Mouse (Mus musculus): Measurements from ENCODE around the gene Rdh1. TPM values are rescaled to one million over a fixed set of nuclear protein-coding genes. Genes with fewer than 3 reads are reported as not detected.

Gene Rdh1
- polyA plus RNA-seq (2014; fragmentation: Nextera tagmentation; extraction: Ambion mirVana) = 0.07 TPM in 1 of 2 replicates, not detected in the other

GRCm38 (mm10) chr10:127759181-127760110 is at the start of gene Rdh1, which contains the start of gene Rdh16f1:
Gene Rdh1, plus strand, starts transcription at chr10:127759721.
Gene Rdh16f1, plus strand, starts transcription at chr10:127759787.
- Histone ChIP-seq H3K27ac (replicated peaks; ENCODE audit: low read depth, low read length) (no peak within 1 kb of the TSS), H3K27me3 (ENCODE audit: control insufficient read depth, insufficient read depth, low read length) (no peaks in the 10 kb centered on the region), H3K9ac (replicated peaks; ENCODE audit: low read length) (no peak within 1 kb of the TSS), H3K9me3 (ENCODE audit: control insufficient read depth, low read length) (no peaks in the 10 kb centered on the region), H3K4me1 (ENCODE audit: control insufficient read depth, insufficient read depth, low read length) (no peaks in the 10 kb centered on the region), H3K36me3 (ENCODE audit: control insufficient read depth, insufficient read depth, low read length) (no peaks in the 10 kb centered on the region), H3K4me3 (replicated peaks; ENCODE audit: low read depth, low read length) (no peak within 1 kb of the TSS), H3K4me2 (ENCODE audit: low read length) (no peak within 1 kb of the TSS)
- DNase-seq (no peak), ATAC-seq (ENCODE audit: low FRiP score, low TSS enrichment) (no peak)
- WGBS = 81% methylated on average over 9 of the region's 9 CpGs

DNA sequence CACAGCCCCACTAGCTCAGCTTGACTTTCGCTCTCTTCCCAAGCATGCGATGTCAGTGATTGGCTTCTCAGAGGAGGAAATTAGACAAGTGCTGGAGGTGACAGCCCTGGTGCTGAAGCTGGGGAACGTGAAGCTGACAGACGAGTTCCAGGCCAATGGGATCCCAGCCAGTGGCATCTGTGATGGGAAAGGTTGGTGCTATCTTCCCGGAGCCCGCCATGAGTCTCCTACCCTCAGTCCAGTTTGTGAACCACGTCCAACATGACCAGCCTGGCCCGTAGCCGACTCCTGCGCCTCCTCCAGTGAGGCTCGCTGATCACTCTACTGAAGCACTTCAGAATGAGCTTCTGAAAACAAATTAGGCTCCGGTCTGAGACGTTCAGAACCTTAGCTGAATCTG is 49.2 kb upstream of the Rdh1 start:
- Histone ChIP-seq H3K4me1 (ENCODE audit: control insufficient read depth, insufficient read depth, low read length) (no peaks in the 10 kb centered on the region), H3K4me2 (ENCODE audit: low read length) (no peak overlapping the region), H3K36me3 (ENCODE audit: control insufficient read depth, insufficient read depth, low read length) (no peaks in the 10 kb centered on the region), H3K27ac (replicated peaks; ENCODE audit: low read depth, low read length) (no peak overlapping the region), H3K9me3 (ENCODE audit: control insufficient read depth, low read length) (no peaks in the 10 kb centered on the region), H3K9ac (replicated peaks; ENCODE audit: low read length) (no peak overlapping the region), H3K4me3 (replicated peaks; ENCODE audit: low read depth, low read length) (no peak overlapping the region), H3K27me3 (ENCODE audit: control insufficient read depth, insufficient read depth, low read length) (no peaks in the 10 kb centered on the region)
- ATAC-seq (ENCODE audit: low FRiP score, low TSS enrichment) (no peak), DNase-seq (no peak)
- 89% methylated on average over 13 of the region's 13 CpGs for WGBS

DNA sequence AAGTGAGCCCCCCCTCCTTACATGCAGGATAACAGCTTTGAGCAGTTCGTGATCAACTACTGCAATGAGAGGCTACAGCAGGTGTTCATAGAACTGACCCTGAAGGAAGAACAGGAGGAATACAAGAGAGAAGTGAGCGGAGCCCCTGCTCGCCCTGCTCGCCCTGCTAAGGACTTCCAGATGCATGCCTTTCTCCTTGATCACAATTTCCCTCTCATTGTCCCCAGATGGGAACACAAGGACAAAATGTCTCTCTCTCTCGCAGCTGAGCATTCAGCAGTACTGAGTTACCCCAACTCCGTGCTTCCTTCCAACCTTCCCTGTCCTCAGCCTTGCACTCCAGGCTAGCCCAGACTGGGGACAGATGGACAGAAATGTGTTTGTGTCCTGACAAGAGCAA is 46.8 kb upstream of the Rdh1 start:
- no peaks in the 10 kb centered on the region for H3K9me3 ChIP-seq (ENCODE audit: control insufficient read depth, low read length)
- ATAC-seq (ENCODE audit: low FRiP score, low TSS enrichment) (no peak), DNase-seq (no peak)
- H3K9ac ChIP-seq (replicated peaks; ENCODE audit: low read length) = no peak overlapping the region
- H3K4me3 ChIP-seq (replicated peaks; ENCODE audit: low read depth, low read length) = no peak overlapping the region
- H3K36me3 ChIP-seq (ENCODE audit: control insufficient read depth, insufficient read depth, low read length) = no peaks in the 10 kb centered on the region
- no peaks in the 10 kb centered on the region for H3K4me1 ChIP-seq (ENCODE audit: control insufficient read depth, insufficient read depth, low read length)
- no peak overlapping the region for H3K27ac ChIP-seq (replicated peaks; ENCODE audit: low read depth, low read length)
- no peak overlapping the region for H3K4me2 ChIP-seq (ENCODE audit: low read length)
- H3K27me3 ChIP-seq (ENCODE audit: control insufficient read depth, insufficient read depth, low read length) = no peaks in the 10 kb centered on the region
- WGBS = 86% methylated on average over 6 of the region's 6 CpGs

- H3K4me2 ChIP-seq (ENCODE audit: low read length) = peak overlapping the region; percentile 42
- ATAC-seq (ENCODE audit: low FRiP score, low TSS enrichment) (peak; percentile 59; the same call in 1 of the 2 replicates), DNase-seq (peak; percentile 72)
- H3K4me3 ChIP-seq (replicated peaks; ENCODE audit: low read depth, low read length) = no peak overlapping the region
- peak overlapping the region; percentile 7; the same call in 1 of the 2 replicates for H3K9ac ChIP-seq (replicated peaks; ENCODE audit: low read length)
- no peaks in the 10 kb centered on the region for H3K9me3 ChIP-seq (ENCODE audit: control insufficient read depth, low read length)
- WGBS = 10% methylated on average over 20 of the region's 20 CpGs
- H3K27me3 ChIP-seq (ENCODE audit: control insufficient read depth, insufficient read depth, low read length) = no peaks in the 10 kb centered on the region
- no peaks in the 10 kb centered on the region for H3K36me3 ChIP-seq (ENCODE audit: control insufficient read depth, insufficient read depth, low read length)
- peak overlapping the region; percentile 47 for H3K27ac ChIP-seq (replicated peaks; ENCODE audit: low read depth, low read length)
- peaks cover 22% of the 10 kb centered on the region for H3K4me1 ChIP-seq (ENCODE audit: control insufficient read depth, insufficient read depth, low read length)
Measured at GRCm38 (mm10) chr10:127721671-127722418, 37.7 kb upstream of the Rdh1 start.

GRCm38 (mm10) chr10:127724178-127724577 is 35.3 kb upstream of the Rdh1 start, which contains the start of gene Tac2:
Gene Tac2, plus strand, starts transcription at chr10:127724478.
- DNase-seq (no peak), ATAC-seq (ENCODE audit: low FRiP score, low TSS enrichment) (no peak)
- WGBS = 82% methylated on average over 3 of the region's 3 CpGs
- H3K36me3 ChIP-seq (ENCODE audit: control insufficient read depth, insufficient read depth, low read length) = no peaks in the 10 kb centered on the region
- H3K27me3 ChIP-seq (ENCODE audit: control insufficient read depth, insufficient read depth, low read length) = no peaks in the 10 kb centered on the region
- H3K27ac ChIP-seq (replicated peaks; ENCODE audit: low read depth, low read length) = no peak within 1 kb of the TSS
- no peak within 1 kb of the TSS for H3K4me2 ChIP-seq (ENCODE audit: low read length)
- H3K9ac ChIP-seq (replicated peaks; ENCODE audit: low read length) = no peak within 1 kb of the TSS
- H3K9me3 ChIP-seq (ENCODE audit: control insufficient read depth, low read length) = no peaks in the 10 kb centered on the region
- H3K4me1 ChIP-seq (ENCODE audit: control insufficient read depth, insufficient read depth, low read length) = peaks cover 22% of the 10 kb centered on the region
- H3K4me3 ChIP-seq (replicated peaks; ENCODE audit: low read depth, low read length) = no peak within 1 kb of the TSS

DNA sequence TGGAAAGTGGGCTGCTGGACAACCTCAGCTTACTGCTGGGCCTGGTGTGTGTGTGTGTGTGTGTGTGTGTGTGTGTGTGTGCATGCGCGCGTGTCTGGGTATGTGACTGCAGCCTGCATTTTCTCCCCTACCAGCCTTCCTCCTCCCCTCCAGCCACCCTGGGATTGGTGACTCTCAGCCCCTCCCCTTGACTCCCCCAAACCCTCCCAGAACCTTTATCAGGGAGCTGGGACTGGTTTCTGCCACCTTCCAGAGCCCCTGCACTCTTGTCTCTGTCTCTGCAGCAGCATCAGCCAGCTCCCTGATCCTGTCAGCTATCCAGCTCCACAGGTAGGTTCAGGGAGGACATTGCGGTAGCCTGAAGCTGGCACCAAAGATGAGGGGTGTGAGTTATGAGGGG is 34.4 kb upstream of the Rdh1 start:
- no peak overlapping the region for H3K4me2 ChIP-seq (ENCODE audit: low read length)
- H3K36me3 ChIP-seq (ENCODE audit: control insufficient read depth, insufficient read depth, low read length) = no peaks in the 10 kb centered on the region
- no peak overlapping the region for H3K9ac ChIP-seq (replicated peaks; ENCODE audit: low read length)
- no peak overlapping the region for H3K27ac ChIP-seq (replicated peaks; ENCODE audit: low read depth, low read length)
- no peaks in the 10 kb centered on the region for H3K9me3 ChIP-seq (ENCODE audit: control insufficient read depth, low read length)
- WGBS = 76% methylated on average over 4 of the region's 4 CpGs
- no peaks in the 10 kb centered on the region for H3K27me3 ChIP-seq (ENCODE audit: control insufficient read depth, insufficient read depth, low read length)
- no peak overlapping the region for H3K4me3 ChIP-seq (replicated peaks; ENCODE audit: low read depth, low read length)
- DNase-seq = no peak
- no peak for ATAC-seq (ENCODE audit: low FRiP score, low TSS enrichment)
- peaks cover 22% of the 10 kb centered on the region for H3K4me1 ChIP-seq (ENCODE audit: control insufficient read depth, insufficient read depth, low read length)

GRCm38 (mm10) chr10:127728437-127728836 is 31.1 kb upstream of the Rdh1 start:
- Histone ChIP-seq H3K9ac (replicated peaks; ENCODE audit: low read length) (no peak overlapping the region), H3K4me2 (ENCODE audit: low read length) (no peak overlapping the region), H3K9me3 (ENCODE audit: control insufficient read depth, low read length) (no peaks in the 10 kb centered on the region), H3K27me3 (ENCODE audit: control insufficient read depth, insufficient read depth, low read length) (no peaks in the 10 kb centered on the region), H3K4me1 (ENCODE audit: control insufficient read depth, insufficient read depth, low read length) (peaks cover 7% of the 10 kb centered on the region; the same call in 1 of the 2 replicates), H3K4me3 (replicated peaks; ENCODE audit: low read depth, low read length) (no peak overlapping the region), H3K27ac (replicated peaks; ENCODE audit: low read depth, low read length) (no peak overlapping the region), H3K36me3 (ENCODE audit: control insufficient read depth, insufficient read depth, low read length) (no peaks in the 10 kb centered on the region)
- 75% methylated on average over 8 of the region's 8 CpGs for WGBS
- DNase-seq (no peak), ATAC-seq (ENCODE audit: low FRiP score, low TSS enrichment) (no peak)

DNA sequence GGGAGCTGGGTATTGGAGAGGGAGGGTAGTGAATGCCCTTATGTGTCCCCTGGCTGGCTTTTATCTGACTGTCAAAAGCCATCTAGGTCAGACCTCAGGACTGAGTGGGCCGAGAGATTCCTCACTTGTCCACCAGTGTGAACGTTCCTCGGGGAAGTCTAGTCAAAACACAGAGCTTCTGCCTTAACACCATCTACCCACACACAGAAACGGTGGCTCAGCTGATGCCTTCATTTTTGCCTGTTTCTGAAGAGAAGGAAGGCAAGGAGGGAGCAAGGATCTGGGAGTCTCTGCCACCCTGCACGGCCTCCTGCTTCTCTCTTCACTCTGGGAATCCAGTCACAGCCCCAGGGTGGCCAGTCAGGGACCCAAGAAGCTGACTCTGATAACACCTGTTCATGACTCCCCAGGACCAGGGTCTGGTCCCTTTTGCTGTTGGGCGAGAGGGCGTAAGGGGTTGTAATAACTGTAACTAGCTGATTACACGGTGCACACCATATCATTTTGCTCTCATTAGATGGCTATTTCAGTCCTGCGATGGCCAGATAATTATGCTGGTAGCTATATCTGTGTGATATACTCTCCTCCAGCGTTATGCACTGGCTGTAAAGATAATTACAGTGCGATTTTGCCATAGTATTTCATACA is 29.1 kb upstream of the Rdh1 start:
- no peak overlapping the region for H3K27ac ChIP-seq (replicated peaks; ENCODE audit: low read depth, low read length)
- ATAC-seq (ENCODE audit: low FRiP score, low TSS enrichment) = no peak

More for the DNA sequence above, 29.1 kb upstream of the Rdh1 start:
- Histone ChIP-seq H3K9ac (replicated peaks; ENCODE audit: low read length) (0 out of 2 replicates have a peak overlapping the region, but pooled peaks have one; percentile 12), H3K4me1 (ENCODE audit: control insufficient read depth, insufficient read depth, low read length) (peaks cover 7% of the 10 kb centered on the region; the same call in 1 of the 2 replicates), H3K36me3 (ENCODE audit: control insufficient read depth, insufficient read depth, low read length) (no peaks in the 10 kb centered on the region), H3K4me2 (ENCODE audit: low read length) (no peak overlapping the region), H3K27me3 (ENCODE audit: control insufficient read depth, insufficient read depth, low read length) (no peaks in the 10 kb centered on the region), H3K9me3 (ENCODE audit: control insufficient read depth, low read length) (no peaks in the 10 kb centered on the region), H3K4me3 (replicated peaks; ENCODE audit: low read depth, low read length) (no peak overlapping the region)
- 50% methylated on average over 11 of the region's 11 CpGs for WGBS
- DNase-seq = peak; percentile 25

Data from midbrain, embryonic 14.5 days (tissue).